Mouse (Mus musculus): ENCODE results near the gene Tpm4. TPM values are rescaled to one million over a fixed set of nuclear protein-coding genes. Genes with fewer than 3 reads are reported as not detected.

Tpm4 gene
- polyA plus RNA-seq, 1 experiment from 2014 or later, result 450 TPM

- Histone ChIP-seq H3K36me3 (no peaks in the 10 kb centered on the region), H3K4me1 (no peaks in the 10 kb centered on the region), H3K27ac (replicated peaks) (no peak overlapping the region), H3K9me3 (no peaks in the 10 kb centered on the region), H3K9ac (replicated peaks) (no peak overlapping the region), H3K4me2 (replicated peaks) (no peak overlapping the region), H3K27me3 (no peaks in the 10 kb centered on the region), H3K4me3 (no peak overlapping the region)
- 76% methylated on average over 1 of the region's 1 CpGs for WGBS
- ATAC-seq (ENCODE audit: low FRiP score, low read depth), result no peak
Measured at GRCm38 (mm10) chr8:72127834-72128233, 6.9 kb upstream of the Tpm4 start.

- no peak overlapping the region for H3K9ac ChIP-seq (replicated peaks)
- H3K4me1 ChIP-seq, result peaks cover 3% of the 10 kb centered on the region; the same call in 1 of the 2 replicates
- H3K36me3 ChIP-seq, result no peaks in the 10 kb centered on the region
- no peak for ATAC-seq (ENCODE audit: low FRiP score, low read depth)
- WGBS, result 80% methylated on average over 2 of the region's 2 CpGs
- H3K27ac ChIP-seq (replicated peaks), result no peak overlapping the region
- no peaks in the 10 kb centered on the region for H3K27me3 ChIP-seq
- no peak overlapping the region for H3K4me2 ChIP-seq (replicated peaks)
- no peak overlapping the region for H3K4me3 ChIP-seq
- H3K9me3 ChIP-seq, result no peaks in the 10 kb centered on the region
Measured at GRCm38 (mm10) chr8:72131251-72131650, 3.5 kb upstream of the Tpm4 start.

- Histone ChIP-seq H3K27me3 (no peaks in the 10 kb centered on the region), H3K9me3 (no peaks in the 10 kb centered on the region), H3K4me1 (peaks cover 9% of the 10 kb centered on the region; the same call in 1 of the 2 replicates), H3K27ac (replicated peaks) (no peak overlapping the region), H3K9ac (replicated peaks) (no peak overlapping the region), H3K4me3 (no peak overlapping the region), H3K4me2 (replicated peaks) (no peak overlapping the region), H3K36me3 (no peaks in the 10 kb centered on the region)
- ATAC-seq (ENCODE audit: low FRiP score, low read depth), result no peak
- WGBS, result 83% methylated on average over 2 of the region's 2 CpGs
Measured at GRCm38 (mm10) chr8:72131901-72132300, 2.9 kb upstream of the Tpm4 start.

GRCm38 (mm10) chr8:72132417-72132816 lies 2.4 kb upstream of the Tpm4 start:
- H3K27me3 ChIP-seq, result no peaks in the 10 kb centered on the region
- H3K9me3 ChIP-seq, result no peaks in the 10 kb centered on the region
- whole genome bisulfite sequencing, result 81% methylated on average over 1 of the region's 1 CpGs
- no peak for ATAC-seq (ENCODE audit: low FRiP score, low read depth)
- H3K9ac ChIP-seq (replicated peaks), result no peak overlapping the region
- peaks cover 13% of the 10 kb centered on the region for H3K4me1 ChIP-seq
- no peak overlapping the region for H3K4me2 ChIP-seq (replicated peaks)
- H3K36me3 ChIP-seq, result no peaks in the 10 kb centered on the region
- H3K4me3 ChIP-seq, result no peak overlapping the region
- H3K27ac ChIP-seq (replicated peaks), result no peak overlapping the region

- ATAC-seq (ENCODE audit: low FRiP score, low read depth), result no peak
- Histone ChIP-seq H3K36me3 (peaks cover under 1% of the 10 kb centered on the region; the same call in 1 of the 2 replicates), H3K9me3 (no peaks in the 10 kb centered on the region), H3K27ac (replicated peaks) (no peak overlapping the region), H3K4me1 (peaks cover 16% of the 10 kb centered on the region), H3K4me3 (no peak overlapping the region), H3K27me3 (no peaks in the 10 kb centered on the region), H3K9ac (replicated peaks) (no peak overlapping the region), H3K4me2 (replicated peaks) (no peak overlapping the region)
- WGBS, result 93% methylated on average over 1 of the region's 1 CpGs
Measured at GRCm38 (mm10) chr8:72132891-72133290, 1.9 kb upstream of the Tpm4 start.

- peaks cover 6% of the 10 kb centered on the region for H3K36me3 ChIP-seq
- no peaks in the 10 kb centered on the region for H3K27me3 ChIP-seq
- H3K4me3 ChIP-seq, result no peak overlapping the region
- peaks cover 18% of the 10 kb centered on the region for H3K4me1 ChIP-seq
- ATAC-seq (ENCODE audit: low FRiP score, low read depth), result no peak
- H3K27ac ChIP-seq (replicated peaks), result no peak overlapping the region
- no peak overlapping the region for H3K9ac ChIP-seq (replicated peaks)
- H3K4me2 ChIP-seq (replicated peaks), result no peak overlapping the region
- H3K9me3 ChIP-seq, result no peaks in the 10 kb centered on the region
- 75% methylated on average over 1 of the region's 1 CpGs for WGBS
Measured at GRCm38 (mm10) chr8:72133507-72133906, 1.3 kb upstream of the Tpm4 start.

- Histone ChIP-seq H3K36me3 (peaks cover 28% of the 10 kb centered on the region), H3K27me3 (no peaks in the 10 kb centered on the region), H3K9ac (replicated peaks) (peak overlapping the region; percentile 89), H3K4me1 (peaks cover 18% of the 10 kb centered on the region), H3K4me2 (replicated peaks) (peak overlapping the region; percentile 84), H3K27ac (replicated peaks) (peak overlapping the region; percentile 92), H3K9me3 (no peaks in the 10 kb centered on the region), H3K4me3 (peak overlapping the region; percentile 78)
- under 1% methylated on average over 51 of the region's 62 CpGs for WGBS
- peak; percentile 74 for ATAC-seq (ENCODE audit: low FRiP score, low read depth)
Measured at GRCm38 (mm10) chr8:72135446-72136301, 899 bp downstream of the Tpm4 start.

- Histone ChIP-seq H3K4me3 (peak overlapping the region; percentile 78), H3K4me1 (peaks cover 18% of the 10 kb centered on the region), H3K36me3 (peaks cover 35% of the 10 kb centered on the region), H3K9me3 (no peaks in the 10 kb centered on the region), H3K4me2 (replicated peaks) (peak overlapping the region; percentile 84), H3K27ac (replicated peaks) (peak overlapping the region; percentile 92), H3K9ac (replicated peaks) (peak overlapping the region; percentile 89), H3K27me3 (no peaks in the 10 kb centered on the region)
- peak; percentile 16; the same call in 1 of the 2 replicates for ATAC-seq (ENCODE audit: low FRiP score, low read depth)
- WGBS, result 1% methylated on average over 18 of the region's 18 CpGs
Measured at GRCm38 (mm10) chr8:72136302-72136978, 1.7 kb downstream of the Tpm4 start.

GRCm38 (mm10) chr8:72137431-72137830 lies 2.7 kb downstream of the Tpm4 start:
- no peak for ATAC-seq (ENCODE audit: low FRiP score, low read depth)
- no peaks in the 10 kb centered on the region for H3K9me3 ChIP-seq
- H3K9ac ChIP-seq (replicated peaks), result no peak overlapping the region
- peak overlapping the region; percentile 84; the same call in 1 of the 2 replicates for H3K4me2 ChIP-seq (replicated peaks)
- H3K36me3 ChIP-seq, result peaks cover 45% of the 10 kb centered on the region
- H3K27ac ChIP-seq (replicated peaks), result no peak overlapping the region
- no peaks in the 10 kb centered on the region for H3K27me3 ChIP-seq
- H3K4me3 ChIP-seq, result no peak overlapping the region
- 88% methylated on average over 2 of the region's 2 CpGs for WGBS
- peaks cover 18% of the 10 kb centered on the region for H3K4me1 ChIP-seq

GRCm38 (mm10) chr8:72138456-72138855 lies 3.7 kb downstream of the Tpm4 start:
- Histone ChIP-seq H3K27ac (replicated peaks) (no peak overlapping the region), H3K4me3 (no peak overlapping the region), H3K4me1 (peaks cover 18% of the 10 kb centered on the region), H3K27me3 (no peaks in the 10 kb centered on the region), H3K4me2 (replicated peaks) (no peak overlapping the region), H3K9me3 (no peaks in the 10 kb centered on the region), H3K36me3 (peaks cover 55% of the 10 kb centered on the region), H3K9ac (replicated peaks) (no peak overlapping the region)
- WGBS, result 98% methylated on average over 5 of the region's 5 CpGs
- ATAC-seq (ENCODE audit: low FRiP score, low read depth), result no peak

- 92% methylated on average over 13 of the region's 13 CpGs for WGBS
- Histone ChIP-seq H3K4me3 (no peak overlapping the region), H3K9me3 (no peaks in the 10 kb centered on the region), H3K4me1 (no peaks in the 10 kb centered on the region), H3K9ac (replicated peaks) (no peak overlapping the region), H3K4me2 (replicated peaks) (no peak overlapping the region), H3K36me3 (peaks cover 93% of the 10 kb centered on the region), H3K27ac (replicated peaks) (no peak overlapping the region), H3K27me3 (no peaks in the 10 kb centered on the region)
- ATAC-seq (ENCODE audit: low FRiP score, low read depth), result no peak
Measured at GRCm38 (mm10) chr8:72143256-72143824, 8.6 kb downstream of the Tpm4 start.

All from midbrain, embryonic 12.5 days (tissue).